Mouse (Mus musculus) heart, postnatal 10 days (tissue): ENCODE measurements around the gene Coq9. TPM values are rescaled to one million over a fixed set of nuclear protein-coding genes. Genes with fewer than 3 reads are reported as not detected.
A peak's percentile ranks its signal among the peaks of the same experiment; 100 is the strongest.

Experiments used
- DNase-seq, 2 experiments: peaks; one replicate each; pipeline ENCODE4 v3.0.0; 2021
- intact Hi-C: fragments of 180-260 bp; cut with DNase I; formaldehyde crosslinking; loops from one replicate; pipeline ENCODE4 v1.15.1; 2025
- total RNA-seq, 2 experiments: library from RNA; stranded (reverse); gene quantifications; 2 replicates each; pipeline ENCODE4 v1.2.3; 2021

Gene Coq9
- total RNA-seq, 2 experiments from 2014 or later, result 332 to 338 TPM

DNA sequence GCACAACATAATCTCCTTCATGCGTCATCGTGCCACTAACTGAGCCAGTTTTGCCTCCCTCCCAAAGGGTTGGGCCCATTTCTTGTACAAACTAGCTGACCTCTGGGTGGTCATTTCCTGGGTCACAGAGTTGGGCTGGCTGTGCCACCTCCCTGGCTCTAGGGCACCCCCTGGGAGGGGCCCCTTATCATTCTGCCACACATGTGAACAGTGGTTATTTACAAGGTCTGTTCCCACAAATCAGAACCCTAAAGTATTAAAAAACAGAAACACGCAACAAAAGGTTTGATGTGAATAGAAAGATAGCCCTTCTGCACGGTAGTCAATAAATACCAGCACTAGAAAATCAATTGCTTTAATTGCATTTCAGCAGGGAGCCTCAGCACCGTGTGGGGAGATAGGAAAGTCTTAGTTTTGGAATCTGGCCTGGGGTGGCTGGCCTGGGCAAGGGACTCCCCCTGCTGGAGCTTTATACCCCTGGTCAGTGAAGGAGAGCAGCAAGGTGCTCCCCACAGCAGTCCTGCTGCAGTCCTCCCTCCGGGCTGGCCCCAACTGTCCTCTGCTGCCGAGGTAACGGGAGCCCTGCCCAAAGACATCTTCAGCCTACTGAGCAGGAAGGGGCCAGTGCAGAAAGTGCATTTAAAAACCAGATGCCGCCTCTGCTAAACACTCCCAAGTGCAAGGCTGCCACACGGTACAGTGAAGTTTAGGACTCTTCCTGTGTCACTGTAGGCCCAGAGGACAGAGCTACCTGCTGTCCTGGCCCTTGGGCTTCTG, 26.0 kb downstream of the Coq9 start:
- DNase-seq, result peak in 1 of 2 experiments; percentile 22
- intact Hi-C loops, result no loop called here

DNA sequence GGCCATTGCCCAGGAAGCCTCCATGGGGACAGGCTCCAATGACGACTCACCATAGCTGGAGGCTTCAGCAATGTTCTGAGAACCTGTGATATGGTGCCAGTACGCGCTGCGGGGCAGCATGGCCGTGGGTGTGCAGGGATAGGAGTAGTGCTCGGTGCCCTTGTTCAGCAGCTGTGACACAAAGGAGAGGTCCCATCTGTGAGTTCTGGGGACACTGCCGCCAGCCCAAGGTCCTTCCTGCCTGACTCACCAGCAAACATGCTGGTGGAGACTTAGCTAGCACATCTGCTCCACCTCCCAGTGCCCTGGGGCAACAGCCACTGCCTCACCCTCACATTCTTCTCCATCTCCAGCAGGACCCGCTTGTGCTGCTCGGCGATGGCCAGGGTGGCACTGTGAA, 27.2 kb downstream of the Coq9 start:
- DNase-seq, result no peak
- intact Hi-C loops, result no loop called here

GRCm38 (mm10) chr8:94866921-94867320, 28.8 kb downstream of the Coq9 start:
- no peak for DNase-seq
- intact Hi-C loops, result no loop called here

- no peak for DNase-seq
- intact Hi-C loops, result no loop called here
Measured at GRCm38 (mm10) chr8:94869146-94869545, 31.0 kb downstream of the Coq9 start.

DNA sequence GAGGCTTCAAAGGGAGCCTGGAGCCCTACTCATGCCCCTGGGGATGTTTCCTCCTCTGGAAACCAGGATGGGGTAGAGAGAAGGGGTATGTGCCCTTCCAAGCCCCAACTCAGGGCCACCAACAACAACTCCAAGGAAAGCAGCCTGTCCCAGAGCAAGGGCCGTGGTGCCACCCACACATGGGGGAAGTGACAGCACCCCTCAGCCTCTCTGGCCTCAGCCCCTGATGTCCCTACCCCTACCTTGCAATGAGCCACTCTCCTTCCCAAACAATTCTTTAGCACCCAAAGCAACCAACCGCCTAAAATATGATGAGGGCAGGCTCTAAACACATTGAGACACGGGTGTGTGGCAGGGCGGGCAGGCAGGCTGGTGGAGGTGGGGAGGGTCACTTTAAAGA, 31.9 kb downstream of the Coq9 start:
- intact Hi-C loops, result no loop called here
- no peak for DNase-seq

GRCm38 (mm10) chr8:94870474-94871107, 32.5 kb downstream of the Coq9 start:
- intact Hi-C loops, result no loop called here
- DNase-seq, result peak; percentile 39 to 58

DNA sequence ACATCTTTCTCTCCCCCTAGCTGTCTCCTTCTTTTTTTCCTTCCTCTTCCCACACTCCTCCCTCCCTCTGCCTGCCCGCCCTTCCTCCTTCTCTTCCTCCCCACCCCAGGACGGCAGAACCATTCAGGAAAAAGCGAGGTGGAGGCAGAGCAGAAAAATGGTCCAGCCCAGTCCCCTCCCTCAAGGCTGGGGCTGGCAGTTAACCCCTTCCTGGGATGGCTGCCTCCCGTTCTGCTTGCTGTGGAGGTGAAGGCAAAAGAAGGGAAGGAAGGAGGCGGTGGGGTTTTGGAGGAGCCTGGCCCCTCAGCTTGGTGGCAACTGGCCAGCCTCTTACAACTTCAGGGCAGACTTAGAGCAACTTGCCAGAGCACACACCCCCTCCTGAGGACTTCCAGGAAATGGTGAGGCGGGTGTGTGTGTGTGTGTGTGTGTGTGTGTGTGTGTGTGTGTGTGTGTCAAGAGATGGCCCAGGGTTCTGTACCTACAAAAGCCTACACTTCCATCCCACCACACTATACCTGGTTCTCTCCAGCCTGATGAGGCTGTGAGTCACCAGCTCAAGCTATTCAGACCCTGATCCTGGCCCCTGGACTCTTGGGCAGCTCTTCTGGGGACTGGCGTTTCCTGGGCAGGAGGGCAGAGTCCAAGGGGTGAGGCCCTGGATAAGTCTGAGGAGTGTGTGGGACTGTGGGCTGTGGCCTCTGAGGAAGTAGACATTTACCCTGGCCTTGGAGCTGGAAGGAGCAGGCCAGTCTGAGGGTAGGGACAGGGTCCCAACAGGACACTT, 33.2 kb downstream of the Coq9 start:
- DNase-seq, result peak; percentile 71 to 75
- intact Hi-C loops, result no loop called here

GRCm38 (mm10) chr8:94872156-94872555, 34.0 kb downstream of the Coq9 start:
- intact Hi-C loops, result no loop called here
- DNase-seq, result no peak

GRCm38 (mm10) chr8:94872576-94872975, 34.5 kb downstream of the Coq9 start:
- intact Hi-C loops, result no loop called here
- DNase-seq, result no peak

- intact Hi-C loops, result loop anchor here (1.0 kb wide), 2 partner anchors 31 to 35 kb away; no protein-coding TSS in a partner anchor
- peak; percentile 79 to 86 for DNase-seq
Measured at GRCm38 (mm10) chr8:94874358-94874757, 36.2 kb downstream of the Coq9 start.

- peak; percentile 48 to 49 for DNase-seq
- intact Hi-C loops, result no loop called here
Measured at GRCm38 (mm10) chr8:94875096-94875870, 37.2 kb downstream of the Coq9 start.

GRCm38 (mm10) chr8:94875871-94876150, 37.7 kb downstream of the Coq9 start:
- intact Hi-C loops, result no loop called here
- DNase-seq, result peak; percentile 22 to 36

- peak; percentile 92 to 93 for DNase-seq
- intact Hi-C loops, result no loop called here
Measured at GRCm38 (mm10) chr8:94876197-94876730, 38.1 kb downstream of the Coq9 start, which contains the start of gene Dok4. Dok4 (minus strand) TSS chr8:94876330.

GRCm38 (mm10) chr8:94876820-94877219, 38.7 kb downstream of the Coq9 start:
- intact Hi-C loops, result no loop called here
- no peak for DNase-seq

DNA sequence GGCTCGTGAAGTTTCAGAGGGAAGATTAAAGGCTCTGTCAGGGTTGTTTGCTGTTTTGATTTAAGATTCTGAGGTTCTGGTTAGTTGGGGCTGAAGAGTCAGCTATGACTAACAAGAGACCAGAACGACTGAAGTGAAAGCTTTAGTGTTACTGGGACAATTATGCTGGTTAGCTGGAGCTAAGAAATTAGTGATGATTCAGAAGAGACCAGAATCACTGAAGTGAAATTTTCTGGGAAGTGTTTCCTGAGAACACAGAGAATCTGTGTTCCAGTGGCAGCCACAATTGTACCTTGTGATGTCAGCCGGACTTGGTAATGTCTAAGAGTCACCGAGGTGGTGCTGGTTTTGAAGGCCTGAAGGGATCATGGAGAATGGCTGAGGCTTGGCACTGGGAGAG, 42.6 kb downstream of the Coq9 start:
- intact Hi-C loops, result no loop called here
- no peak for DNase-seq

DNA sequence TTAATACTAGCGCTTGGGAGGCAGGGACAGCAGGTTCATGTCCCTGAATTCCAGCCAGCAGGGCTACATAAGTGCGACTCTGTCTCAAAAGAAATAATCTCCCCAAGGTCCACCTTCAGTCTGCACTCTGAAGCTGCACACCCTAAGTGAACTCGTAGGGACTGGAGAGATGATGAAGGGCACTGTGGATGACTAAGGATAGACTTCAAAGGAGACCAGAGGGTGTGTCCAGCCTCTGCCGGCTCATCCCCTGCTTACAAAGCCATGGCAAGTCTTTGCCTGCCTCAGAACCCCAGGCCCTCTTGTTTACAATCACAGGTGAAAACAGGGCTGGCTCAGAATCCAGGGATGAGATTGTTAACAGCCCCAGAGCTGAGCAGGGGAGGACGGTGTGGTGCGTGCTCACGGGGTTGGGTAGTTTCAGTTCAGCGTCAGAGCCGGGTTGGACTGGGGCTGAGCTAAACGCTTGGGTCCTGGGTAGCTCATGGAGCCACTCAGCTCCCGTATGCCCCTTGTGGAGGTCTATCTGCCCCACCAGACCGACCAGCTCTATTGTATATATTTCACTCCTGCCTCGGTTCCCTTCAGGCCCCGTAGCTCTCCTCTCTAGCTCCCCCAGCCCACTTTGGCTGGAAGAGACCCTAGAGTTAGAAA, 50.4 kb downstream of the Coq9 start:
- intact Hi-C loops, result no loop called here
- DNase-seq, result no peak

GRCm38 (mm10) chr8:94892917-94893316, 54.8 kb downstream of the Coq9 start:
- intact Hi-C loops, result no loop called here
- no peak for DNase-seq

DNA sequence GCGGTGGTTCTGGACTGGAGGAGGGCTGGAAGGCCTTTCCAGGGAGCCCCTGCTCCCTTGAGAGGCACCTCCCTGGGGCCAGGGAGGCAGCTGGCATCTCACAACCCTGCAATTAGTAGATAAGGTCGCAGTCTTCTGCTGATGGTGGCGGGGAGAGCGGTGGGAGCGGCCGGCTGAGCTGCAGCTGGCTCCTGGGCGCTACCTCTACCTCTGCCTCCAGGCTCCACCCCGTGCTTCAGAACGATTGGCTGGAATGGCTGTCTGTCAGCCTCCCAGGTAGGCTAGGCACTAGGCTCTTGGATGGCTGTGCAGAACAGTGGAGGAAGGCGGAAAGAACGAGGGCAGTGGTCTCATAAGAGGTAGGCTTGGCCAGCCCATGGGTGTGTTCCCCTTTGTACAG, 61.1 kb downstream of the Coq9 start:
- DNase-seq, result no peak
- intact Hi-C loops, result no loop called here

DNA sequence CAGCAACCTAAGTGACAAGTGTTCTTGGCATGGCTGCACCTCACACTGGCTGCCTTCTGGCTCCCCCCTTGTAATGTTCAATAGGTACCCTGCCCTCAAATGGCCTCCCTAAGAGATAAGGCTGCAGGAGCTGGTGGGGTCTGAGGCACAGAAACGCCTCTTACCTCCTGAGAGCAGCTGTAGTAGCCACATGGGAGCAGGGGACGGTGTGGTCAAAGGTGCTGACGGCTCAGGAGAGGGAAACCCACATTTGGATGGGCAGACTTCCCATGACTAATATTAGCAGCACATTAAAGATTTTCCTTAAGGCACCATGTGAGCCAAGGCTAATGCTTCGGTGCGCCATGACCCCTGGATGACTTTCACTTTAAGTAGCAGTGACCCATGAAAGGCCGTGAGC, 62.5 kb downstream of the Coq9 start:
- DNase-seq, result peak; percentile 49 to 65
- intact Hi-C loops, result no loop called here

DNA sequence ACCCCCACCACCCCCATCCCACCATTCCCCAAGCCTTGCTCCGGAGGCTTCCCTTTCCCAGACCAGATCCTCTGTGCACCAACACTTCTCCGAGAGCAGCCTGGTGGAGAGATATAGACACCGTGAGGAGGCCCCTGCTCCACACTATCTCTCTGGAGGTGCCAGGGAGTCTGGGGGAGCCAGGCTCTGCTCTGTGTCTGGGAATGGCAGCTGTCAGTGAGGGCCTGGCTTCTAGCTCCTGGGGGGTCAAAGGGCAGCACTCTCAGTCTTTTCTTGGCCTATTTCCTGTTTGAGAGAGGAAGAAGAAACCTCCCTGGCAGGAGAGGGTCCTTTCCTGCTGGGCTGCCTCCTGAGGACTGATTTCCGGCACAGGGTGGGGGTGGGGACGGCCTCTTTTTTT, 62.9 kb downstream of the Coq9 start:
- intact Hi-C loops, result no loop called here
- DNase-seq, result peak; percentile 32 to 48
